Mouse (Mus musculus): Measurements from ENCODE around the gene Nckap5l.
"Not testable (repeated sequence)": the region's sequence is repeated elsewhere in the genome, so short reads cannot be mapped to it uniquely, and the experiment has no call there.

Gene Nckap5l

DNA sequence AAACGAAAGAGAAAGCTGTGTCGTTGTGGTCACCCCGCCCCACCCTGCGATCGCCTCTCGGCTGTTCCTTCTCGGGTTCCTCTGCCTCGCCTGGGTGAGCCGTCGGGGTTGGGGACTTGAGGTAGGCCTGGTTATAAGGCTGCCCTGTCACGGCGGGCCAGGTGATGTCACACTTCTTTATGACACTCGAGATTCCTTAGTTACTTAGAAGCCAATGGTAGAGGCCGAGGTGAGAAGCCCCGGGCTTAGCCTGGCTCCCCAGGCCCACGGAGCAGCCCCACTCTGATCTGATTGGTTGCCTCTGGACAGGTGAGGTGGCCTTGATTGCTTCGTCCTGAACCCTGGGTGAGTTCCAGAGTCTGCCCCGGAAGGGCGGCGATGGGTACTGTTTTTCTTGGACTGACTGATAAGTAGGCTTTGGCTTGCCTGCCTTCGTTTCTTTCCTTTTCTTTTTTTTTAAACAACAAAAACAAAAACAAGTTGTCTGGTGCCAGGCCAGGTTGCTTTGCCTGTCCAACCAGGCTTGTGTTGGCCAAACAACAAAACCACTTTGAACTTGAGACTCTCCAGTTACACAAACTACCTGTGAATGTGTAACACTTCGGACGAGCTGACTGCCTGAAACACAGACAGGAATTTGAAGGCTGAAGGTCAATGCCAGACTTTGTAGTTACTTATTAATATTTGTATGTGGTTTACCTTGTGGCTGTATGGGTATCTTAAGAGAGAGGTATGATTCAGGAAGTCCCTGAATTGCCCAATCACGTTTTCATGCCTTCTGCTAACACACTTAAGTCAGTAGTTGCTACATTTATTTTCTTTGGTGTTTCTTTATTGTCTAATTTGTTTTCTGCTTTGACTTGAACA is 63.9 kb downstream of the Nckap5l start:
- peak; percentile 88 to 92 for DNase-seq

DNA sequence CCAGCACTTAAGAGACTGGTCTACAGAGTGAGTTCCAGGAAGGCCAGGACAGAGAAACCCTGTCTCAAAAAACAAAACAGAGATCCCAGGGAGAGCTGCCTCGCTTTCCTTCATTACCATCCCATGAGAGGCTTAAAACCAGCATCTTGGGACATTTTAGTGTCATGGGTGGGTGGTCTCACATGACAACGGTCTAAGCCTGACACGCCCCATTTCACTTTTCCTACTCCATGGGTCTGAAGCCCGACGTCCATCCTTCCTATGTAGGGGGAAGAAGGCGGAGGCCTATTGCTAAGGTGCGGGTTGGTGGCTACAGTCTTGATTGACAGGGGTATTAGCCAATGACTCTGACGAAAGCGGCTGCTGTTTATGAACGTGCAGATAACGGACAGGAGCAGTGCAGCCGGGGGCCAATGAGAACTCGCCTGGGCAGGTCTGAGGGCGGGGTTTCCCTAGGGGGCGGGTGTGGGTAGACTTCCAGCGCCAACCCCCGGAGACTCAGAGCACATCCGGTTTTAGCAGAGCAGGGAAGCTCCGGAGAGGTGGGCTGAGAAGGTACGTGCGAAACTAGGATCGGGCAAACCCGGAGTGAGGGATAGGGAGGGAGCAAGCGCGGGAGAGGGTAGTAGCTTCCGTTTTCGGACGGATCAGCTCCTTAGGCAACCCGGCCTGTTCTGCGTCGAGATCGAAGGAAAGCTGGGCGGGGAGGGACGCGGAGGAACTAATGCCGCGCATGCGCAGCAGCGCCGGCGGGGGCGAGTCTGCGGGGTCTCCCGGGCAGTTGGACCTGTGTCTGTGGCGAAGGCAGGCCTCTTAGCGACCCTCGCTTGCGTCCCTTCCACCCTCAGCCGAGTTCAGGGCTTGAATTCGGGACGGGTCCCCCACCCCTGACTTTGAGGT is 64.8 kb downstream of the Nckap5l start, which contains the start of gene Tmbim6:
Tmbim6 (plus strand) TSS at position 397 of the 900 bp plus-strand sequence.
- DNase-seq = peak; percentile 99 to 100

GRCm38 (mm10) chr15:99391975-99392374 is 65.6 kb downstream of the Nckap5l start:
- no peak for DNase-seq

DNA sequence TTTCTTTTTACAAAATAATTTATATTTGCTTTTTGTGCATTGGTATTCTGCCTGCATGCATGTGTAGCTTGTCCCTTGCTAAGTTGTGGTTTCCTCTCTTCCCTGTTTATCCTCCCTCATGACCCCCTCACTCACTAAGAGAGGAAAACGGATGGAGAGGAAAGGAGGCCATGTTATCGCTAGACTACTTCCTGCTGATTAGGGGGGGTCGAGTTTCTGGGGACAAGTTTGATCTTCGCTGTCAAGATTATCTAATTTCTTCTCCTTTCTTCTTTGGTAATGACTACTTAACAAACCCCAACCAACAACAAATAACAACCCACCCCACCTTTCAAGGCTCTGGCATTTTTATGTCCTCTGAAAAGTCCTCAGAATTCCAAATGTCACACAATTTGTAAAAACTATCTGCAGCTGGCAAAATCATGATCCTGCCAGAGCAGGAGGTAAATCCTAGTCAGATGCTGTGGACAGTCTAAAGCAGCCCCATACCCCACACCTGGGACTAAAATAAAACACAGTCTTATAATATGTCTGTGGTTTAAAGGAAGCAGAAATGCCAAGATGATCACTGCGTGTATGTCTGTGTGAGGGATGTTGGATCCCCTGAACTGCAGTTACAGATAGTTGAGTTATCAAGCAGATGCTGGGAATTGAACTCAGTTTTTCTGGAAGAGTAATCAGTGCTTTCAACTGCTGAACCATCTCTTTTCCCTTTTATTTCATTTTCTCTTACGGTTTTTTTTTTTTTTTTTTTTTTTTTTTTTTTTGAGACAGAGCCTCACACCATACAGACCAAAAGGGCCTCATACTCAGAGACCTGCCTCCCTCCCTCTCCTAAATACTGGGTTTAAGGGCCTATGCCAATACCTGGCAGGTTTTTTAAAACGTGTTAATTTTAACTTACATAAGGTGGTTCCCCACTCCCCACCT is 66.8 kb downstream of the Nckap5l start:
- no peak for DNase-seq

DNA sequence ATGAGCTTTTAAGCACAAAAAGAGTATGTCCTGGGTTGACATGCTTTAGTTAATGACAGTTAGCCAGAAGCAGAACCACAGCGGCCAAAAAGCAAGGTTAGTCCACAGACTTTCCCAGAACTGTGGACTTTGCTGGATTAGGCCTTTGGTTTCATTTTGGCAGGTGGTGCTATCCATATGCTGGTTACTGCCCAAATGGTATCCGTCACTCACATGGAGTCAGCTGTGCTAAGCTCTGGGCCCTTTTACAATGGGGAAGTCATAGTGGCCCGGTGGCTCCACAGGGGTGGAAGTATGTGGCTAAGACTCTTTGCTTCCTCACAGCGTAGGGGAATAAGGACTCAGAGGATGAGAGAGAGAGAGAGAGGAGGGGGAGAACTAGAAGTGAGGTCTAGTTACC is 69.6 kb downstream of the Nckap5l start:
- no peak for DNase-seq

DNA sequence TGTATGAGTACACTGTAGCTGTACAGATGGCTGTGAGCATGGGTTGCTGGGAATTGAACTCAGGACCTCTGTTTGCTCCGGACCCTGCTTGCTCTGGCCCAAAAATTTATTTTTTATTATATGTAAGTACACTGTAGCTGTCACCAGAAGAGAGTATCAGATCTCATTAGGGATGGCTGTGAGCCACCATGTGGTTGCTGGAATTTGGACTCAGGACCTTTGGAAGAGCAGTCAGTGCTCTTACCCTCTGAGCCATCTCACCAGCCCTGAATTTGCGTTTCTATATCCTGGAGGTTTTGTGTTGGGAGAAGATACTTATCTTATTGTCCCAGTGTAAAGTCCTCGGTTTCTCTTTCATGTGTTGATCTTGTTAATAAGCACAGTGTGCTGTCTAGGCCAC is 70.8 kb downstream of the Nckap5l start:
- no peak for DNase-seq

DNA sequence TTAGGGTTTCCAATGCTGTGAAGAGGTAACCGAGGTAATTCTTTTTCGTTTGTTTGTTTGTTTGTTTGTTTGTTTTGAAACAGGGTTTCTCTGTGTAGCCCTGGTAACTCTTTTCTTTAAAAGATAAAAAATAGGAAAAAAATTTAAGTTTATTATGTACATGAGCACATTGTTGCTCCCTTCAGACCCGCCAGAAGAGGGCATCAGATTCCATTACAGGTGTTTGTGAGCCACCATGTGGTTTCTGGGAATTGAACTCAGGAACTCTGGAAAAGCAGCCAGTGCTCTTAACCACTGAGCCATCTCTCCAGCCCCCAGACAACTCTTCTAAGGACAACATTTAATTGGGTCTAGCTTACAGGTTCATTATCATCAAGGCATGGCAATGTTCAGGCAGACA is 71.4 kb downstream of the Nckap5l start:
- DNase-seq = not testable (repeated sequence)

DNA sequence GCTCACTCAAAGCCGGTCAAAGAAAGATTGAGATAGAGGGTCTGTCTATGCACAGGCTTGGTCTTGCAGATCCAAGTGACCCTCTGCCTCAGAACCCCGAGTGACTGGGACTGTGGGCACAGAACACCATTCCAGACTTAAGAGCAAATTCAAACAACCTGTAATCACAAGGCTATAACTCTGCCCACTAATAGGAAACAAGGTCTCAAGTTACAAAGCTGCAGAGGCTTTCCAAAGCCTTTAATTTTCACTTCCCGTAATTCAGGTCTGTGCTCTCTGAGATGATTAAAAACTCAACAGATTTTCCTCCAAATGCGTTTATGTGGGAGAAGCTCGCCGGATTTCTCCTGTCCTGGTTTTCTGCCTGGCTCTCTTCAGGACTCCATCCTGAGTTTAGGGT is 73.5 kb downstream of the Nckap5l start:
- DNase-seq = no peak

DNA sequence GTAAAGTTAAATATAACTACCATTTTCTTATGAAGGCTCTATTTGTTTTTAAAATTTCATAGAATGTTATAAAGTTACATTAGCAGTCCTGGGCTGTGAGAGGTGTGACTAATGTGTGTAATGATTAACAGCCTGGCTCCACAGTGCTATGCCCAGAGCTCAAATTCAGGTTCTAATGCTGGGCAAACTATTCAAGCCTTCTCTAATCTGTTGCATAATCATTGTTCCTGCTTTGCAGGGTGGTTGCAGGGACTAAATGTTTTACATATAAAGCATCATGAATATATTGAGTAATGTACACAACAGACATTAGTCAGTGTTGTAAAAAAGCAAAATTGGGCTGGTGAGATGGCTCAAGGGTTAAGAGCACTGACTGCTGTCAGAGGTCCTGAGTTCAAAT is 74.7 kb downstream of the Nckap5l start:
- DNase-seq = peak in 1 of 2 experiments; percentile 42

- no peak for DNase-seq
Observed at GRCm38 (mm10) chr15:99376240-99376639, 81.3 kb downstream of the Nckap5l start.

DNA sequence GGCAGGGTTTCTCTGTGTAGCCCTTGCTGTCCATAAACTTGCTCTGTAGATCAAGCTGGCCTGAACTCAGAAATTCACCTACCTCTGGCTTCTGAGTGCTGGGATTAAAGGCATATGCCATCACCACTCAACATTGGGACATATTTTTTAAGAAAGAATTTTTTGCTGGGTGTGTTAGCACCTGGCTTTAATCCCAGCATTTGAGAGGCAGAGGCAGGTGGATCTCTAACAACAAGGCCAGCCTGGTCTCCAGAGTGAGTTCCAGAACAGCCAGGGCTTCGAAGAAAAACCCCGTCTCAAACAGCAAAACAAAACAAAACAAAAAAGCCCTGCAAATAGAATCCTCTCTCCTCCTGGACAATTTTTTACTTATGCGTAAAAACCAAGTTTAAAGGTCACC is 82.0 kb downstream of the Nckap5l start:
- DNase-seq = no peak

GRCm38 (mm10) chr15:99375036-99375435 is 82.5 kb downstream of the Nckap5l start:
- DNase-seq = no peak

DNA sequence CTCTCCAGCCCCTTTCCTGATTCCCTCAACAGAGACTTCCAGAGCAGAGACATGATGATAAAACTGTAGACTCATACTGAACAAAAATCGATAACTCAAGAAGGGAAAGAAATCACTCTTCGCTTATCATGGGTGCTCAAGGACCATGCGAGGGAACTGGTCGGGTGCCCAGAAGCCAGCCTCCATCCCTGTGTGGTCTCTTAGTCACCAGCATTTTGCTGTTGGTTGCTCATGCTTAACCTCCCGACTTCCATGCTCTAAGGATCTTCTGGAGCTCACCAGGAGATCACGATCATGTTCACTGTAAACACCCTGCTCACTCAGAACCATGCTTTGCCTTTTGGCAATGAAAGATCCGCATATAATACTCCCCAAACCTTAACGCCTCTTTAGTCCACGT is 84.8 kb downstream of the Nckap5l start:
- no peak for DNase-seq
